Mouse (Mus musculus) liver, adult 2 months (tissue): Measurements from ENCODE around the gene Lca5.

Experiments
- CTCF ChIP-seq: fragments of 200-500 bp; IDR thresholded peaks from 2 replicates; pipeline ENCODE4 v1.5.1; 2011; ENCODE audit warnings: low read depth, low read length, control low read depth
- POLR2A ChIP-seq: fragments of 200-500 bp; IDR thresholded peaks from 2 replicates; pipeline ENCODE4 v1.6.1; 2011; ENCODE audit warnings: low read length, control low read depth; ENCODE audit not compliant: insufficient read depth; ENCODE audit errors: extremely low read depth

DNA sequence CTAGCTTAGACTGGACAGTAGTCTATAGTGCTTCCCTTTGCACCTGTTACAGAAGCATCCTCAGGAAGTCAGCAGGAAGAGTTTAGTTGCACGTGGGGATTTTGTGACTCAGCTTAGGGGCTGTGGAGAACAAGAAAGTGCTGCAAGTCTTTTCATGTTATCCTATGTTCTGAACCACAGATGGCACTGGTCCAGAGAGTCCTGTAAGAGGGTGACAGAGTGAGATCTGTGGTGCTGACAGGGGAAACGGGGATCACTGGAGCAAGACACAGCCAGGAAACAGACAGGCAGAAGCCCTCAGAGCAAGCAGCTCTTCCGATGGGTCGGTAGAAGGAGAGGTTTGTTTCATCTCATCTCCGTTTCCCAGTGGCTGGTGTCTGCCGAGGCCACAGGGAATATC lies 55.6 kb downstream of the Lca5 start:
- TF ChIP-seq CTCF (no peak), POLR2A (no peak)
